Mouse (Mus musculus) stomach, embryonic 15.5 days (tissue): ENCODE results near the gene Gucd1. TPM values are rescaled to one million over a fixed set of nuclear protein-coding genes. Genes with fewer than 3 reads are reported as not detected.
"Not testable (repeated sequence)": the region's sequence is repeated elsewhere in the genome, so short reads cannot be mapped to it uniquely, and the experiment has no call there.

Source experiments
- ATAC-seq: fragments of 200-750 bp; cut with Nextera tagmentation; 2 replicates; pipeline ENCODE4 v1.8.0; 2017; ENCODE audit warnings: low read depth, moderate number of reproducible peaks, moderate TSS enrichment; ENCODE audit not compliant: insufficient read depth, low FRiP score
- H3K27ac ChIP-seq: fragments of 300-500 bp; sonication (generic); 2 replicates; pipeline ENCODE4 v1.5.1; 2015; ENCODE audit warnings: mild to moderate bottlenecking, inconsistent platforms
- H3K27me3 ChIP-seq: fragments of 300-500 bp; sonication (generic); replicated peaks from 2 replicates; pipeline ENCODE4 v1.6.1; 2015; ENCODE audit warnings: inconsistent platforms
- H3K36me3 ChIP-seq: fragments of 300-500 bp; sonication (generic); 2 replicates; pipeline ENCODE4 v1.6.1; 2015; ENCODE audit warnings: inconsistent platforms
- H3K4me1 ChIP-seq: fragments of 300-500 bp; sonication (generic); 2 replicates; pipeline ENCODE4 v1.6.1; 2015; ENCODE audit warnings: inconsistent platforms
- H3K4me2 ChIP-seq: fragments of 300-500 bp; sonication (generic); 2 replicates; pipeline ENCODE4 v1.6.1; 2015; ENCODE audit warnings: mild to moderate bottlenecking, inconsistent platforms
- H3K4me3 ChIP-seq: fragments of 300-500 bp; sonication (generic); replicated peaks from 2 replicates; pipeline ENCODE4 v1.5.1; 2015; ENCODE audit warnings: inconsistent platforms
- H3K9ac ChIP-seq: fragments of 300-500 bp; sonication (generic); 2 replicates; pipeline ENCODE4 v1.6.1; 2015; ENCODE audit warnings: inconsistent platforms
- H3K9me3 ChIP-seq: fragments of 300-500 bp; sonication (generic); 2 replicates; pipeline ENCODE4 v1.6.1; 2016; ENCODE audit warnings: inconsistent platforms
- WGBS: fragments of 180-500 bp; shearing (Covaris S2); methylation state at CpG from one replicate; pipeline ENCODE4 v1.1.7; 2015; 5-methylcytosine and 5-hydroxymethylcytosine counted together
- polyA plus RNA-seq: library from polyadenylated mRNA; unstranded; fragments of >200 nt; fragmentation: Nextera tagmentation; extraction: Ambion mirVana; gene quantifications from 2 replicates; pipeline ENCODE4 v1.2.1, GENCODE M21; 2015

Gene Gucd1
- polyA plus RNA-seq, 1 experiment from 2014 or later: 27.5 TPM

- Histone ChIP-seq H3K27me3 (no peaks in the 10 kb centered on the region), H3K4me1 (peaks cover 12% of the 10 kb centered on the region), H3K4me3 (no peak overlapping the region), H3K9ac (no peak overlapping the region), H3K9me3 (no peaks in the 10 kb centered on the region), H3K27ac (no peak overlapping the region), H3K4me2 (no peak overlapping the region), H3K36me3 (peaks cover 17% of the 10 kb centered on the region)
- 72% methylated on average over 7 of the region's 7 CpGs for WGBS
- ATAC-seq: no peak
Measured at GRCm38 (mm10) chr10:75514361-75514760, 3.4 kb downstream of the Gucd1 start.

GRCm38 (mm10) chr10:75513306-75514067 is 4.3 kb downstream of the Gucd1 start:
- H3K27ac ChIP-seq: no peak overlapping the region
- H3K27me3 ChIP-seq: no peaks in the 10 kb centered on the region
- H3K36me3 ChIP-seq: peaks cover 22% of the 10 kb centered on the region
- 0 out of 2 replicates have a peak, but pooled peaks cover 4% of the 10 kb centered on the region for H3K4me1 ChIP-seq
- ATAC-seq: no peak
- no peak overlapping the region for H3K4me2 ChIP-seq
- no peaks in the 10 kb centered on the region for H3K9me3 ChIP-seq
- H3K9ac ChIP-seq: no peak overlapping the region
- H3K4me3 ChIP-seq: no peak overlapping the region
- 87% methylated on average over 8 of the region's 8 CpGs for WGBS

- Histone ChIP-seq H3K4me2 (no peak overlapping the region), H3K9me3 (no peaks in the 10 kb centered on the region), H3K27ac (no peak overlapping the region; the same call in 1 of the 2 replicates), H3K9ac (no peak overlapping the region), H3K4me1 (0 out of 2 replicates have a peak, but pooled peaks cover 4% of the 10 kb centered on the region), H3K36me3 (peaks cover 28% of the 10 kb centered on the region), H3K4me3 (no peak overlapping the region), H3K27me3 (no peaks in the 10 kb centered on the region)
- 88% methylated on average over 7 of the region's 7 CpGs for WGBS
- no peak for ATAC-seq
Measured at GRCm38 (mm10) chr10:75512796-75513195, 5.0 kb downstream of the Gucd1 start.

DNA sequence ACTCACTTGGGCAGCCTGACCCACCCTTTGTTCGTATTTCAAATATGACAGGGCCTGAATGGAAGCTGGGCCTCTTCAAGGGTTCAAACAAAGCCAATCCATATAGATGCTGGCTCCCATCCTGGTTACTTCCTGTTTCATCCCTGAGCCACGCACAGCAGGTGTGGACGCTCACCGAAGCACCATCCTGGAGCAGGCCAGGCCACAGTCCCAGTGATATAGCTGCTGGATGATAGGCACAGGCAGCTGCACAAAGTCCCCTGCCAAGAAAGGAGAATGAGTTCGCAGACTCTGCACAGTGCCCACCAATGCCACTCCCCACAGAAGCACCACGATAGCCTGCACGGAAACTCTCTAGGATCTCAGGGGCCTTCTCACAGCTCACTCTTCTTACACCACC is 5.9 kb downstream of the Gucd1 start:
- Histone ChIP-seq H3K9me3 (no peaks in the 10 kb centered on the region), H3K4me2 (no peak overlapping the region), H3K27ac (no peak overlapping the region), H3K4me3 (no peak overlapping the region), H3K27me3 (no peaks in the 10 kb centered on the region), H3K9ac (no peak overlapping the region), H3K36me3 (peaks cover 33% of the 10 kb centered on the region), H3K4me1 (0 out of 2 replicates have a peak, but pooled peaks cover 4% of the 10 kb centered on the region)
- 92% methylated on average over 7 of the region's 7 CpGs for WGBS
- ATAC-seq: no peak

GRCm38 (mm10) chr10:75511060-75511459 is 6.7 kb downstream of the Gucd1 start:
- Histone ChIP-seq H3K9ac (no peak overlapping the region), H3K27ac (no peak overlapping the region), H3K9me3 (no peaks in the 10 kb centered on the region), H3K4me2 (no peak overlapping the region), H3K27me3 (no peaks in the 10 kb centered on the region), H3K4me1 (0 out of 2 replicates have a peak, but pooled peaks cover 2% of the 10 kb centered on the region), H3K36me3 (peaks cover 33% of the 10 kb centered on the region), H3K4me3 (no peak overlapping the region)
- no peak for ATAC-seq
- 85% methylated on average over 9 of the region's 9 CpGs for WGBS

- no peaks in the 10 kb centered on the region for H3K4me1 ChIP-seq
- H3K27me3 ChIP-seq: no peaks in the 10 kb centered on the region
- no peak for ATAC-seq
- no peak overlapping the region for H3K4me3 ChIP-seq
- no peak overlapping the region for H3K4me2 ChIP-seq
- H3K27ac ChIP-seq: no peak overlapping the region
- H3K9ac ChIP-seq: no peak overlapping the region
- 94% methylated on average over 7 of the region's 7 CpGs for WGBS
- H3K9me3 ChIP-seq: no peaks in the 10 kb centered on the region
- H3K36me3 ChIP-seq: peaks cover 33% of the 10 kb centered on the region
Measured at GRCm38 (mm10) chr10:75510446-75510845, 7.3 kb downstream of the Gucd1 start.

GRCm38 (mm10) chr10:75505928-75506327 is 11.8 kb downstream of the Gucd1 start:
- H3K9me3 ChIP-seq, H3K4me1 ChIP-seq, H3K4me2 ChIP-seq, H3K27ac ChIP-seq, H3K4me3 ChIP-seq, H3K9ac ChIP-seq, H3K27me3 ChIP-seq, ATAC-seq: not testable (repeated sequence)
- peaks cover 33% of the 10 kb centered on the region for H3K36me3 ChIP-seq
- 95% methylated on average over 3 of the region's 3 CpGs for WGBS

- peaks cover 26% of the 10 kb centered on the region for H3K36me3 ChIP-seq
- no peak for ATAC-seq
- 76% methylated on average over 3 of the region's 3 CpGs for WGBS
- no peak overlapping the region for H3K4me2 ChIP-seq
- 0 out of 2 replicates have a peak overlapping the region, but pooled peaks have one; percentile 33 for H3K27ac ChIP-seq
- H3K9me3 ChIP-seq: no peaks in the 10 kb centered on the region
- 0 out of 2 replicates have a peak, but pooled peaks cover 3% of the 10 kb centered on the region for H3K4me1 ChIP-seq
- H3K4me3 ChIP-seq: no peak overlapping the region
- H3K27me3 ChIP-seq: no peaks in the 10 kb centered on the region
- no peak overlapping the region for H3K9ac ChIP-seq
Measured at GRCm38 (mm10) chr10:75505130-75505495, 12.7 kb downstream of the Gucd1 start.

GRCm38 (mm10) chr10:75504234-75505129 is 13.3 kb downstream of the Gucd1 start:
- no peak overlapping the region for H3K4me2 ChIP-seq
- no peaks in the 10 kb centered on the region for H3K27me3 ChIP-seq
- ATAC-seq: no peak
- no peak overlapping the region for H3K9ac ChIP-seq
- no peaks in the 10 kb centered on the region for H3K9me3 ChIP-seq
- WGBS: 73% methylated on average over 8 of the region's 8 CpGs
- H3K4me1 ChIP-seq: 0 out of 2 replicates have a peak, but pooled peaks cover 3% of the 10 kb centered on the region
- no peak overlapping the region for H3K4me3 ChIP-seq
- 0 out of 2 replicates have a peak overlapping the region, but pooled peaks have one; percentile 33 for H3K27ac ChIP-seq
- H3K36me3 ChIP-seq: peaks cover 21% of the 10 kb centered on the region

- 90% methylated on average over 7 of the region's 7 CpGs for WGBS
- no peak for ATAC-seq
- no peaks in the 10 kb centered on the region for H3K27me3 ChIP-seq
- no peak overlapping the region for H3K27ac ChIP-seq
- peaks cover 13% of the 10 kb centered on the region for H3K36me3 ChIP-seq
- H3K4me2 ChIP-seq: no peak overlapping the region
- no peaks in the 10 kb centered on the region for H3K9me3 ChIP-seq
- H3K4me1 ChIP-seq: 0 out of 2 replicates have a peak, but pooled peaks cover 3% of the 10 kb centered on the region
- H3K9ac ChIP-seq: no peak overlapping the region
- H3K4me3 ChIP-seq: no peak overlapping the region
Measured at GRCm38 (mm10) chr10:75503692-75504091, 14.1 kb downstream of the Gucd1 start.

GRCm38 (mm10) chr10:75501641-75502040 is 16.1 kb downstream of the Gucd1 start:
- Histone ChIP-seq H3K27me3 (no peaks in the 10 kb centered on the region), H3K4me1 (0 out of 2 replicates have a peak, but pooled peaks cover 3% of the 10 kb centered on the region), H3K27ac (no peak overlapping the region), H3K9ac (no peak overlapping the region), H3K9me3 (no peaks in the 10 kb centered on the region), H3K4me2 (no peak overlapping the region), H3K4me3 (no peak overlapping the region), H3K36me3 (no peaks in the 10 kb centered on the region)
- 96% methylated on average over 1 of the region's 1 CpGs for WGBS
- no peak for ATAC-seq

GRCm38 (mm10) chr10:75500345-75500744 is 17.4 kb downstream of the Gucd1 start:
- 41% methylated on average over 7 of the region's 7 CpGs for WGBS
- no peak overlapping the region for H3K9ac ChIP-seq
- H3K27me3 ChIP-seq: no peaks in the 10 kb centered on the region
- H3K9me3 ChIP-seq: no peaks in the 10 kb centered on the region
- no peak overlapping the region for H3K4me2 ChIP-seq
- 0 out of 2 replicates have a peak, but pooled peaks cover 3% of the 10 kb centered on the region for H3K4me1 ChIP-seq
- H3K4me3 ChIP-seq: no peak overlapping the region
- no peak for ATAC-seq
- no peaks in the 10 kb centered on the region for H3K36me3 ChIP-seq
- H3K27ac ChIP-seq: no peak overlapping the region
